Mouse (Mus musculus) megakaryocyte, embryonic 14.5 days (primary cell): ENCODE results near the gene Unc45b.

Source experiments
- FLI1 ChIP-seq: IDR thresholded peaks from 2 replicates; pipeline ENCODE4 v1.6.1; 2012; ENCODE audit warnings: low read length, inconsistent platforms, mixed read lengths
- GATA1 ChIP-seq: IDR thresholded peaks from 3 replicates; pipeline ENCODE4 v1.6.1; 2012; ENCODE audit warnings: mixed read lengths, low read length, inconsistent platforms, borderline replicate concordance

DNA sequence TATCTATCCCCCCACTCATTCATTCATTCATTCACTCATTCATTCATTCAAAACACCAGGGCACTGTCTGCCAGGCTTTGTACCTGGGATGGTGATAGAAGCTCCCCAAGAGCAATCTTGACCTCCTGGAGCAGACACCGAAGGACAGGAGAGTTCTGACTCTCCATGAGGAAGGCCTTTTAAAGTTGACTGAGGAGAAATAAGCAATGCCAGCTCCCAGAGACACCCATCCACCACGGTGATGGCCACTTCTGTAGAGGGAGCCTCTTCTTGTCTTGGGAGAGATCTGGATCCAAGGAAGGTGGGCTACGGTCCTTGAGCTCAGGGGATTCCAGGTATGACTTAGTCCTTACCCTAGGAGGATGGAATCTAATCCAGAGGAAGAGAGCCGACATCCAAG lies at the start of gene Unc45b:
- TF ChIP-seq GATA1 (no peak), FLI1 (no peak)
